Mouse (Mus musculus): ENCODE measurements around the gene Mroh2a. TPM values are rescaled to one million over a fixed set of nuclear protein-coding genes. Genes with fewer than 3 reads are reported as not detected.

Gene Mroh2a
- total RNA-seq, 1 experiment: 0.76 TPM

GRCm38 (mm10) chr1:88253540-88253939, 26.8 kb downstream of the Mroh2a start:
- TF ChIP-seq CHD2 (IDR thresholded peaks at IDR 0.05; ENCODE audit: low read depth, low read length) (no peak), ZC3H11A (IDR thresholded peaks at IDR 0.05; ENCODE audit: borderline replicate concordance, low read depth, low read length) (no peak), MAFK (IDR thresholded peaks at IDR 0.05; ENCODE audit: insufficient read depth, low read depth, low read length) (no peak), ZNF384 (IDR thresholded peaks at IDR 0.05; ENCODE audit: low read depth, low read length) (no peak), HCFC1 (IDR thresholded peaks at IDR 0.05; ENCODE audit: borderline replicate concordance, insufficient read depth, low read length) (no peak)
- Histone ChIP-seq H3K9me3 (ENCODE audit: control insufficient read depth, insufficient read depth, low read depth, low read length) (no peaks in the 10 kb centered on the region), H3K36me3 (ENCODE audit: control insufficient read depth, insufficient read depth, low read length, poor library complexity, severe bottlenecking) (no peaks in the 10 kb centered on the region), H3K4me3 (ENCODE audit: insufficient read depth in 1 of 2, low read depth in 1 of 2, low read length in 2 of 2, poor library complexity in 1 of 2, severe bottlenecking in 1 of 2) (no peak overlapping the region), H3K27ac (ENCODE audit: insufficient read depth, low read depth, low read length, poor library complexity, severe bottlenecking) (no peak overlapping the region), H3K9ac (ENCODE audit: insufficient read depth, low read depth, low read length, poor library complexity, severe bottlenecking) (no peak overlapping the region), H3K4me1 (ENCODE audit: control insufficient read depth in 2 of 2, insufficient read depth in 2 of 2, low read length in 2 of 2, poor library complexity in 1 of 2) (no peaks in the 10 kb centered on the region)
- no peak for DNase-seq (ENCODE audit: low read depth, low spot score)
- in situ Hi-C loops (cut with MboI; ENCODE audit: low sequenced_read_pairs in 2 of 2, unreplicated experiment in 2 of 2): no loop called here

- H3K9ac ChIP-seq (ENCODE audit: insufficient read depth, low read depth, low read length, poor library complexity, severe bottlenecking): no peak overlapping the region
- no peaks in the 10 kb centered on the region for H3K36me3 ChIP-seq (ENCODE audit: control insufficient read depth, insufficient read depth, low read length, poor library complexity, severe bottlenecking)
- no peaks in the 10 kb centered on the region for H3K9me3 ChIP-seq (ENCODE audit: control insufficient read depth, insufficient read depth, low read depth, low read length)
- DNase-seq (ENCODE audit: low read depth, low spot score): no peak
- in situ Hi-C loops (cut with MboI; ENCODE audit: low sequenced_read_pairs in 2 of 2, unreplicated experiment in 2 of 2): no loop called here
- no peaks in the 10 kb centered on the region for H3K4me1 ChIP-seq (ENCODE audit: control insufficient read depth in 2 of 2, insufficient read depth in 2 of 2, low read length in 2 of 2, poor library complexity in 1 of 2)
- no peak for TF ChIP-seq MAFK (IDR thresholded peaks at IDR 0.05; ENCODE audit: insufficient read depth, low read depth, low read length)
- TF ChIP-seq CHD2 (IDR thresholded peaks at IDR 0.05; ENCODE audit: low read depth, low read length): no peak
- no peak for TF ChIP-seq ZC3H11A (IDR thresholded peaks at IDR 0.05; ENCODE audit: borderline replicate concordance, low read depth, low read length)
- no peak for TF ChIP-seq HCFC1 (IDR thresholded peaks at IDR 0.05; ENCODE audit: borderline replicate concordance, insufficient read depth, low read length)
- TF ChIP-seq ZNF384 (IDR thresholded peaks at IDR 0.05; ENCODE audit: low read depth, low read length): no peak
- no peak overlapping the region for H3K4me3 ChIP-seq (ENCODE audit: insufficient read depth in 1 of 2, low read depth in 1 of 2, low read length in 2 of 2, poor library complexity in 1 of 2, severe bottlenecking in 1 of 2)
- H3K27ac ChIP-seq (ENCODE audit: insufficient read depth, low read depth, low read length, poor library complexity, severe bottlenecking): no peak overlapping the region
Measured at GRCm38 (mm10) chr1:88254793-88255465, 28.1 kb downstream of the Mroh2a start.

GRCm38 (mm10) chr1:88255466-88255857, 28.7 kb downstream of the Mroh2a start:
- no peaks in the 10 kb centered on the region for H3K4me1 ChIP-seq (ENCODE audit: control insufficient read depth in 2 of 2, insufficient read depth in 2 of 2, low read length in 2 of 2, poor library complexity in 1 of 2)
- in situ Hi-C loops (cut with MboI; ENCODE audit: low sequenced_read_pairs in 2 of 2, unreplicated experiment in 2 of 2): no loop called here
- H3K9ac ChIP-seq (ENCODE audit: insufficient read depth, low read depth, low read length, poor library complexity, severe bottlenecking): no peak overlapping the region
- no peak for TF ChIP-seq HCFC1 (IDR thresholded peaks at IDR 0.05; ENCODE audit: borderline replicate concordance, insufficient read depth, low read length)
- no peak for TF ChIP-seq ZNF384 (IDR thresholded peaks at IDR 0.05; ENCODE audit: low read depth, low read length)
- TF ChIP-seq ZC3H11A (IDR thresholded peaks at IDR 0.05; ENCODE audit: borderline replicate concordance, low read depth, low read length): no peak
- no peak for TF ChIP-seq MAFK (IDR thresholded peaks at IDR 0.05; ENCODE audit: insufficient read depth, low read depth, low read length)
- TF ChIP-seq CHD2 (IDR thresholded peaks at IDR 0.05; ENCODE audit: low read depth, low read length): no peak
- H3K27ac ChIP-seq (ENCODE audit: insufficient read depth, low read depth, low read length, poor library complexity, severe bottlenecking): no peak overlapping the region
- no peak for DNase-seq (ENCODE audit: low read depth, low spot score)
- no peak overlapping the region for H3K4me3 ChIP-seq (ENCODE audit: insufficient read depth in 1 of 2, low read depth in 1 of 2, low read length in 2 of 2, poor library complexity in 1 of 2, severe bottlenecking in 1 of 2)
- no peaks in the 10 kb centered on the region for H3K36me3 ChIP-seq (ENCODE audit: control insufficient read depth, insufficient read depth, low read length, poor library complexity, severe bottlenecking)
- no peaks in the 10 kb centered on the region for H3K9me3 ChIP-seq (ENCODE audit: control insufficient read depth, insufficient read depth, low read depth, low read length)

GRCm38 (mm10) chr1:88255989-88256754, 29.4 kb downstream of the Mroh2a start:
- no peaks in the 10 kb centered on the region for H3K9me3 ChIP-seq (ENCODE audit: control insufficient read depth, insufficient read depth, low read depth, low read length)
- no peak for TF ChIP-seq MAFK (IDR thresholded peaks at IDR 0.05; ENCODE audit: insufficient read depth, low read depth, low read length)
- no peak for TF ChIP-seq HCFC1 (IDR thresholded peaks at IDR 0.05; ENCODE audit: borderline replicate concordance, insufficient read depth, low read length)
- no peak for TF ChIP-seq CHD2 (IDR thresholded peaks at IDR 0.05; ENCODE audit: low read depth, low read length)
- TF ChIP-seq ZC3H11A (IDR thresholded peaks at IDR 0.05; ENCODE audit: borderline replicate concordance, low read depth, low read length): no peak
- TF ChIP-seq ZNF384 (IDR thresholded peaks at IDR 0.05; ENCODE audit: low read depth, low read length): no peak
- H3K36me3 ChIP-seq (ENCODE audit: control insufficient read depth, insufficient read depth, low read length, poor library complexity, severe bottlenecking): peaks cover 3% of the 10 kb centered on the region; the same call in 1 of the 2 replicates
- no peak for DNase-seq (ENCODE audit: low read depth, low spot score)
- H3K4me3 ChIP-seq (ENCODE audit: insufficient read depth in 1 of 2, low read depth in 1 of 2, low read length in 2 of 2, poor library complexity in 1 of 2, severe bottlenecking in 1 of 2): no peak overlapping the region
- H3K27ac ChIP-seq (ENCODE audit: insufficient read depth, low read depth, low read length, poor library complexity, severe bottlenecking): no peak overlapping the region; the same call in 1 of the 2 replicates
- no peaks in the 10 kb centered on the region for H3K4me1 ChIP-seq (ENCODE audit: control insufficient read depth in 2 of 2, insufficient read depth in 2 of 2, low read length in 2 of 2, poor library complexity in 1 of 2)
- in situ Hi-C loops (cut with MboI; ENCODE audit: low sequenced_read_pairs in 2 of 2, unreplicated experiment in 2 of 2): no loop called here
- H3K9ac ChIP-seq (ENCODE audit: insufficient read depth, low read depth, low read length, poor library complexity, severe bottlenecking): no peak overlapping the region

Data from ES-E14 (cell line).